Mouse (Mus musculus): ENCODE measurements around the gene Mylk. TPM values are rescaled to one million over a fixed set of nuclear protein-coding genes. Genes with fewer than 3 reads are reported as not detected.

The Mylk gene
- polyA plus RNA-seq, 1 experiment from 2014 or later: 562 TPM

- no peaks in the 10 kb centered on the region for H3K4me1 ChIP-seq (replicated peaks; ENCODE audit: control insufficient read depth, insufficient read depth, low read length)
- H3K9me3 ChIP-seq (ENCODE audit: control insufficient read depth): no peaks in the 10 kb centered on the region
- no peak for ATAC-seq
- no peak overlapping the region for H3K4me2 ChIP-seq (replicated peaks; ENCODE audit: low read depth)
- H3K27me3 ChIP-seq (replicated peaks; ENCODE audit: control insufficient read depth, insufficient read depth, low read length): no peaks in the 10 kb centered on the region
- TF ChIP-seq CTCF (IDR thresholded peaks at IDR 0.05; ENCODE audit: low read depth): no peak
- no peak overlapping the region for H3K27ac ChIP-seq (ENCODE audit: low read depth, low read length)
- H3K4me3 ChIP-seq (ENCODE audit: low read depth, low read length): no peak overlapping the region
- H3K36me3 ChIP-seq (ENCODE audit: control insufficient read depth, insufficient read depth): peaks cover 6% of the 10 kb centered on the region
- WGBS: 66% methylated on average over 2 of the region's 2 CpGs
- H3K9ac ChIP-seq (ENCODE audit: low read depth, low read length): no peak overlapping the region
Observed at GRCm38 (mm10) chr16:35004756-35005155, 259.7 kb downstream of the Mylk start.

- Histone ChIP-seq H3K9me3 (ENCODE audit: control insufficient read depth) (no peaks in the 10 kb centered on the region), H3K27ac (ENCODE audit: low read depth, low read length) (no peak overlapping the region), H3K9ac (ENCODE audit: low read depth, low read length) (no peak overlapping the region), H3K36me3 (ENCODE audit: control insufficient read depth, insufficient read depth) (no peaks in the 10 kb centered on the region), H3K4me2 (replicated peaks; ENCODE audit: low read depth) (no peak overlapping the region), H3K4me1 (replicated peaks; ENCODE audit: control insufficient read depth, insufficient read depth, low read length) (no peaks in the 10 kb centered on the region), H3K27me3 (replicated peaks; ENCODE audit: control insufficient read depth, insufficient read depth, low read length) (no peaks in the 10 kb centered on the region), H3K4me3 (ENCODE audit: low read depth, low read length) (no peak overlapping the region)
- WGBS: 84% methylated on average over 5 of the region's 5 CpGs
- no peak for TF ChIP-seq CTCF (IDR thresholded peaks at IDR 0.05; ENCODE audit: low read depth)
- no peak for ATAC-seq
Observed at GRCm38 (mm10) chr16:35006251-35006650, 261.2 kb downstream of the Mylk start.

GRCm38 (mm10) chr16:35007361-35007760 lies 262.4 kb downstream of the Mylk start:
- WGBS: 41% methylated on average over 1 of the region's 1 CpGs
- ATAC-seq: no peak
- Histone ChIP-seq H3K4me3 (ENCODE audit: low read depth, low read length) (no peak overlapping the region), H3K9ac (ENCODE audit: low read depth, low read length) (no peak overlapping the region), H3K4me2 (replicated peaks; ENCODE audit: low read depth) (no peak overlapping the region), H3K27ac (ENCODE audit: low read depth, low read length) (no peak overlapping the region), H3K4me1 (replicated peaks; ENCODE audit: control insufficient read depth, insufficient read depth, low read length) (no peaks in the 10 kb centered on the region), H3K36me3 (ENCODE audit: control insufficient read depth, insufficient read depth) (no peaks in the 10 kb centered on the region), H3K9me3 (ENCODE audit: control insufficient read depth) (no peaks in the 10 kb centered on the region), H3K27me3 (replicated peaks; ENCODE audit: control insufficient read depth, insufficient read depth, low read length) (no peaks in the 10 kb centered on the region)
- TF ChIP-seq CTCF (IDR thresholded peaks at IDR 0.05; ENCODE audit: low read depth): no peak

GRCm38 (mm10) chr16:35008447-35008846 lies 263.4 kb downstream of the Mylk start:
- Histone ChIP-seq H3K27me3 (replicated peaks; ENCODE audit: control insufficient read depth, insufficient read depth, low read length) (no peaks in the 10 kb centered on the region), H3K4me1 (replicated peaks; ENCODE audit: control insufficient read depth, insufficient read depth, low read length) (no peaks in the 10 kb centered on the region), H3K27ac (ENCODE audit: low read depth, low read length) (no peak overlapping the region), H3K4me3 (ENCODE audit: low read depth, low read length) (no peak overlapping the region), H3K9ac (ENCODE audit: low read depth, low read length) (no peak overlapping the region), H3K9me3 (ENCODE audit: control insufficient read depth) (no peaks in the 10 kb centered on the region), H3K4me2 (replicated peaks; ENCODE audit: low read depth) (no peak overlapping the region), H3K36me3 (ENCODE audit: control insufficient read depth, insufficient read depth) (no peaks in the 10 kb centered on the region)
- ATAC-seq: no peak
- no peak for TF ChIP-seq CTCF (IDR thresholded peaks at IDR 0.05; ENCODE audit: low read depth)

- WGBS: 87% methylated on average over 2 of the region's 2 CpGs
- no peak for TF ChIP-seq CTCF (IDR thresholded peaks at IDR 0.05; ENCODE audit: low read depth)
- Histone ChIP-seq H3K9ac (ENCODE audit: low read depth, low read length) (no peak overlapping the region), H3K27me3 (replicated peaks; ENCODE audit: control insufficient read depth, insufficient read depth, low read length) (no peaks in the 10 kb centered on the region), H3K9me3 (ENCODE audit: control insufficient read depth) (no peaks in the 10 kb centered on the region), H3K36me3 (ENCODE audit: control insufficient read depth, insufficient read depth) (no peaks in the 10 kb centered on the region), H3K4me2 (replicated peaks; ENCODE audit: low read depth) (no peak overlapping the region), H3K4me3 (ENCODE audit: low read depth, low read length) (no peak overlapping the region), H3K4me1 (replicated peaks; ENCODE audit: control insufficient read depth, insufficient read depth, low read length) (no peaks in the 10 kb centered on the region), H3K27ac (ENCODE audit: low read depth, low read length) (no peak overlapping the region)
- ATAC-seq: no peak
Observed at GRCm38 (mm10) chr16:35013501-35013900, 268.5 kb downstream of the Mylk start.

- ATAC-seq: no peak
- no peaks in the 10 kb centered on the region for H3K36me3 ChIP-seq (ENCODE audit: control insufficient read depth, insufficient read depth)
- no peaks in the 10 kb centered on the region for H3K27me3 ChIP-seq (replicated peaks; ENCODE audit: control insufficient read depth, insufficient read depth, low read length)
- no peak for TF ChIP-seq CTCF (IDR thresholded peaks at IDR 0.05; ENCODE audit: low read depth)
- H3K9ac ChIP-seq (ENCODE audit: low read depth, low read length): no peak overlapping the region
- no peaks in the 10 kb centered on the region for H3K4me1 ChIP-seq (replicated peaks; ENCODE audit: control insufficient read depth, insufficient read depth, low read length)
- H3K27ac ChIP-seq (ENCODE audit: low read depth, low read length): no peak overlapping the region
- H3K4me3 ChIP-seq (ENCODE audit: low read depth, low read length): no peak overlapping the region
- no peak overlapping the region for H3K4me2 ChIP-seq (replicated peaks; ENCODE audit: low read depth)
- H3K9me3 ChIP-seq (ENCODE audit: control insufficient read depth): no peaks in the 10 kb centered on the region
- WGBS: 70% methylated on average over 3 of the region's 3 CpGs
Observed at GRCm38 (mm10) chr16:35016491-35016890, 271.5 kb downstream of the Mylk start.

GRCm38 (mm10) chr16:35018470-35018974 lies 273.5 kb downstream of the Mylk start:
- H3K4me2 ChIP-seq (replicated peaks; ENCODE audit: low read depth): no peak overlapping the region
- H3K4me1 ChIP-seq (replicated peaks; ENCODE audit: control insufficient read depth, insufficient read depth, low read length): no peaks in the 10 kb centered on the region
- no peak overlapping the region for H3K9ac ChIP-seq (ENCODE audit: low read depth, low read length)
- no peak overlapping the region for H3K27ac ChIP-seq (ENCODE audit: low read depth, low read length)
- no peak overlapping the region for H3K4me3 ChIP-seq (ENCODE audit: low read depth, low read length)
- no peak for TF ChIP-seq CTCF (IDR thresholded peaks at IDR 0.05; ENCODE audit: low read depth)
- 68% methylated on average over 1 of the region's 1 CpGs for WGBS
- no peaks in the 10 kb centered on the region for H3K27me3 ChIP-seq (replicated peaks; ENCODE audit: control insufficient read depth, insufficient read depth, low read length)
- no peak for ATAC-seq
- H3K9me3 ChIP-seq (ENCODE audit: control insufficient read depth): no peaks in the 10 kb centered on the region
- no peaks in the 10 kb centered on the region for H3K36me3 ChIP-seq (ENCODE audit: control insufficient read depth, insufficient read depth)

Measured in intestine, postnatal 0 days (tissue).